Mouse (Mus musculus): Measurements from ENCODE around the gene Spen. TPM values are rescaled to one million over a fixed set of nuclear protein-coding genes. Genes with fewer than 3 reads are reported as not detected.
"Not testable (repeated sequence)": the region's sequence is repeated elsewhere in the genome, so short reads cannot be mapped to it uniquely, and the experiment has no call there.

Gene Spen
- polyA plus RNA-seq, 1 experiment from 2014 or later = 5.2 TPM

- no peak overlapping the region for H3K4me2 ChIP-seq (ENCODE audit: low read depth, low read length)
- no peak for ATAC-seq (replicated peaks; ENCODE audit: extremely low read depth, insufficient read depth, low FRiP score)
- WGBS = 78% methylated on average over 3 of the region's 3 CpGs
- H3K9ac ChIP-seq (ENCODE audit: low read length) = no peak overlapping the region
- no peaks in the 10 kb centered on the region for H3K36me3 ChIP-seq (ENCODE audit: control insufficient read depth, insufficient read depth)
- no peaks in the 10 kb centered on the region for H3K27me3 ChIP-seq (ENCODE audit: control insufficient read depth, insufficient read depth, low read length)
- no peak overlapping the region for H3K27ac ChIP-seq (ENCODE audit: low read length)
- no peaks in the 10 kb centered on the region for H3K9me3 ChIP-seq (replicated peaks; ENCODE audit: control insufficient read depth, low read length)
- H3K4me1 ChIP-seq (ENCODE audit: control insufficient read depth, insufficient read depth, low read length) = 0 out of 2 replicates have a peak, but pooled peaks cover under 1% of the 10 kb centered on the region
- H3K4me3 ChIP-seq (ENCODE audit: low read length) = no peak overlapping the region
Measured at GRCm38 (mm10) chr4:141564660-141565059, 26.3 kb upstream of the Spen start.

GRCm38 (mm10) chr4:141564209-141564608 lies 25.8 kb upstream of the Spen start:
- H3K9me3 ChIP-seq (replicated peaks; ENCODE audit: control insufficient read depth, low read length) = no peaks in the 10 kb centered on the region
- H3K27me3 ChIP-seq (ENCODE audit: control insufficient read depth, insufficient read depth, low read length) = no peaks in the 10 kb centered on the region
- no peak for ATAC-seq (replicated peaks; ENCODE audit: extremely low read depth, insufficient read depth, low FRiP score)
- no peak overlapping the region for H3K4me2 ChIP-seq (ENCODE audit: low read depth, low read length)
- peaks cover under 1% of the 10 kb centered on the region; the same call in 1 of the 2 replicates for H3K4me1 ChIP-seq (ENCODE audit: control insufficient read depth, insufficient read depth, low read length)
- WGBS = 89% methylated on average over 4 of the region's 4 CpGs
- H3K27ac ChIP-seq (ENCODE audit: low read length) = no peak overlapping the region
- no peak overlapping the region for H3K4me3 ChIP-seq (ENCODE audit: low read length)
- H3K9ac ChIP-seq (ENCODE audit: low read length) = no peak overlapping the region
- no peaks in the 10 kb centered on the region for H3K36me3 ChIP-seq (ENCODE audit: control insufficient read depth, insufficient read depth)

GRCm38 (mm10) chr4:141562281-141562680 lies 23.9 kb upstream of the Spen start:
- Histone ChIP-seq H3K9ac (ENCODE audit: low read length) (no peak overlapping the region), H3K4me3 (ENCODE audit: low read length) (no peak overlapping the region), H3K4me1 (ENCODE audit: control insufficient read depth, insufficient read depth, low read length) (peaks cover 15% of the 10 kb centered on the region), H3K27me3 (ENCODE audit: control insufficient read depth, insufficient read depth, low read length) (no peaks in the 10 kb centered on the region), H3K27ac (ENCODE audit: low read length) (no peak overlapping the region), H3K9me3 (replicated peaks; ENCODE audit: control insufficient read depth, low read length) (no peaks in the 10 kb centered on the region), H3K36me3 (ENCODE audit: control insufficient read depth, insufficient read depth) (no peaks in the 10 kb centered on the region), H3K4me2 (ENCODE audit: low read depth, low read length) (no peak overlapping the region)
- no peak for ATAC-seq (replicated peaks; ENCODE audit: extremely low read depth, insufficient read depth, low FRiP score)
- 69% methylated on average over 11 of the region's 11 CpGs for WGBS

- H3K27me3 ChIP-seq (ENCODE audit: control insufficient read depth, insufficient read depth, low read length); H3K4me3 ChIP-seq (ENCODE audit: low read length); H3K27ac ChIP-seq (ENCODE audit: low read length); H3K4me2 ChIP-seq (ENCODE audit: low read depth, low read length); H3K9ac ChIP-seq (ENCODE audit: low read length); H3K36me3 ChIP-seq (ENCODE audit: control insufficient read depth, insufficient read depth); ATAC-seq (replicated peaks; ENCODE audit: extremely low read depth, insufficient read depth, low FRiP score); H3K9me3 ChIP-seq (replicated peaks; ENCODE audit: control insufficient read depth, low read length): not testable (repeated sequence)
- peaks cover 15% of the 10 kb centered on the region for H3K4me1 ChIP-seq (ENCODE audit: control insufficient read depth, insufficient read depth, low read length)
- 78% methylated on average over 5 of the region's 5 CpGs for WGBS
Measured at GRCm38 (mm10) chr4:141561331-141561919, 23.0 kb upstream of the Spen start.

- peak overlapping the region; percentile 67 for H3K9ac ChIP-seq (ENCODE audit: low read length)
- H3K9me3 ChIP-seq (replicated peaks; ENCODE audit: control insufficient read depth, low read length) = no peaks in the 10 kb centered on the region
- H3K36me3 ChIP-seq (ENCODE audit: control insufficient read depth, insufficient read depth) = no peaks in the 10 kb centered on the region
- H3K4me2 ChIP-seq (ENCODE audit: low read depth, low read length) = peak overlapping the region; percentile 80
- H3K4me1 ChIP-seq (ENCODE audit: control insufficient read depth, insufficient read depth, low read length) = peaks cover 15% of the 10 kb centered on the region
- WGBS = 4% methylated on average over 9 of the region's 9 CpGs
- H3K4me3 ChIP-seq (ENCODE audit: low read length) = peak overlapping the region; percentile 53
- H3K27ac ChIP-seq (ENCODE audit: low read length) = peak overlapping the region; percentile 92
- no peaks in the 10 kb centered on the region for H3K27me3 ChIP-seq (ENCODE audit: control insufficient read depth, insufficient read depth, low read length)
- peak; percentile 79 for ATAC-seq (replicated peaks; ENCODE audit: extremely low read depth, insufficient read depth, low FRiP score)
Measured at GRCm38 (mm10) chr4:141559898-141560263, 21.5 kb upstream of the Spen start.

GRCm38 (mm10) chr4:141559131-141559897 lies 20.9 kb upstream of the Spen start:
- peak; percentile 81 for ATAC-seq (replicated peaks; ENCODE audit: extremely low read depth, insufficient read depth, low FRiP score)
- Histone ChIP-seq H3K9me3 (replicated peaks; ENCODE audit: control insufficient read depth, low read length) (no peaks in the 10 kb centered on the region), H3K4me1 (ENCODE audit: control insufficient read depth, insufficient read depth, low read length) (peaks cover 15% of the 10 kb centered on the region), H3K36me3 (ENCODE audit: control insufficient read depth, insufficient read depth) (no peaks in the 10 kb centered on the region), H3K27me3 (ENCODE audit: control insufficient read depth, insufficient read depth, low read length) (no peaks in the 10 kb centered on the region), H3K4me2 (ENCODE audit: low read depth, low read length) (peak overlapping the region; percentile 80), H3K9ac (ENCODE audit: low read length) (peak overlapping the region; percentile 67), H3K27ac (ENCODE audit: low read length) (peak overlapping the region; percentile 92), H3K4me3 (ENCODE audit: low read length) (peak overlapping the region; percentile 53)
- under 1% methylated on average over 30 of the region's 30 CpGs for WGBS

- H3K27ac ChIP-seq (ENCODE audit: low read length) = peak overlapping the region; percentile 92
- H3K4me1 ChIP-seq (ENCODE audit: control insufficient read depth, insufficient read depth, low read length) = peaks cover 15% of the 10 kb centered on the region
- no peaks in the 10 kb centered on the region for H3K27me3 ChIP-seq (ENCODE audit: control insufficient read depth, insufficient read depth, low read length)
- 12% methylated on average over 16 of the region's 16 CpGs for WGBS
- peak overlapping the region; percentile 53 for H3K4me3 ChIP-seq (ENCODE audit: low read length)
- no peaks in the 10 kb centered on the region for H3K9me3 ChIP-seq (replicated peaks; ENCODE audit: control insufficient read depth, low read length)
- ATAC-seq (replicated peaks; ENCODE audit: extremely low read depth, insufficient read depth, low FRiP score) = peak; percentile 25; the same call in 1 of the 2 replicates
- H3K36me3 ChIP-seq (ENCODE audit: control insufficient read depth, insufficient read depth) = no peaks in the 10 kb centered on the region
- peak overlapping the region; percentile 80 for H3K4me2 ChIP-seq (ENCODE audit: low read depth, low read length)
- peak overlapping the region; percentile 67 for H3K9ac ChIP-seq (ENCODE audit: low read length)
Measured at GRCm38 (mm10) chr4:141558658-141559057, 20.3 kb upstream of the Spen start.

GRCm38 (mm10) chr4:141556163-141556562 lies 17.8 kb upstream of the Spen start:
- H3K4me3 ChIP-seq (ENCODE audit: low read length); H3K27me3 ChIP-seq (ENCODE audit: control insufficient read depth, insufficient read depth, low read length); H3K36me3 ChIP-seq (ENCODE audit: control insufficient read depth, insufficient read depth); H3K27ac ChIP-seq (ENCODE audit: low read length); H3K9ac ChIP-seq (ENCODE audit: low read length); H3K4me2 ChIP-seq (ENCODE audit: low read depth, low read length); H3K9me3 ChIP-seq (replicated peaks; ENCODE audit: control insufficient read depth, low read length); ATAC-seq (replicated peaks; ENCODE audit: extremely low read depth, insufficient read depth, low FRiP score): not testable (repeated sequence)
- WGBS = 87% methylated on average over 5 of the region's 6 CpGs
- H3K4me1 ChIP-seq (ENCODE audit: control insufficient read depth, insufficient read depth, low read length) = peaks cover 17% of the 10 kb centered on the region

- not testable (repeated sequence) for H3K27me3 ChIP-seq (ENCODE audit: control insufficient read depth, insufficient read depth, low read length); H3K4me2 ChIP-seq (ENCODE audit: low read depth, low read length); H3K36me3 ChIP-seq (ENCODE audit: control insufficient read depth, insufficient read depth); H3K9ac ChIP-seq (ENCODE audit: low read length); H3K9me3 ChIP-seq (replicated peaks; ENCODE audit: control insufficient read depth, low read length); ATAC-seq (replicated peaks; ENCODE audit: extremely low read depth, insufficient read depth, low FRiP score); H3K27ac ChIP-seq (ENCODE audit: low read length); H3K4me3 ChIP-seq (ENCODE audit: low read length)
- 92% methylated on average over 7 of the region's 9 CpGs for WGBS
- peaks cover 17% of the 10 kb centered on the region for H3K4me1 ChIP-seq (ENCODE audit: control insufficient read depth, insufficient read depth, low read length)
Measured at GRCm38 (mm10) chr4:141554255-141554865, 16.0 kb upstream of the Spen start.
